Mouse (Mus musculus): ENCODE measurements at regions not wholly inside any gene's neighbourhood (a gene's known extent, or its start where the extent isn't known, plus 50 kb on each side); places are given as distances from the start of the nearest gene placed in this dataset.

GRCm38 (mm10) chr10:97248522-97248921, 230.9 kb upstream of the Dcn start:
- no peak for DNase-seq (ENCODE audit: low spot score)

GRCm38 (mm10) chr10:97249760-97250159, 229.6 kb upstream of the Dcn start:
- no peak for DNase-seq (ENCODE audit: low spot score)

GRCm38 (mm10) chr10:97250167-97250566, 229.2 kb upstream of the Dcn start:
- DNase-seq (ENCODE audit: low spot score): no peak

GRCm38 (mm10) chr10:97265959-97266517, 213.4 kb upstream of the Dcn start:
- no peak for DNase-seq (ENCODE audit: low spot score)

GRCm38 (mm10) chr10:97282416-97282815, 197.0 kb upstream of the Dcn start:
- DNase-seq (ENCODE audit: low spot score): no peak

- DNase-seq (ENCODE audit: low spot score): no peak
Measured at GRCm38 (mm10) chr10:97282841-97283496, 196.4 kb upstream of the Dcn start.

- no peak for DNase-seq (ENCODE audit: low spot score)
Measured at GRCm38 (mm10) chr10:97304791-97305355, 174.5 kb upstream of the Dcn start.

GRCm38 (mm10) chr10:97309580-97309979, 169.8 kb upstream of the Dcn start:
- no peak for DNase-seq (ENCODE audit: low spot score)

GRCm38 (mm10) chr10:97312509-97312908, 166.9 kb upstream of the Dcn start:
- no peak for DNase-seq (ENCODE audit: low spot score)

- DNase-seq (ENCODE audit: low spot score): peak; percentile 79
Measured at GRCm38 (mm10) chr10:97312978-97313377, 166.4 kb upstream of the Dcn start.

- peak; percentile 23 for DNase-seq (ENCODE audit: low spot score)
Measured at GRCm38 (mm10) chr10:97313407-97313901, 166.0 kb upstream of the Dcn start.

- DNase-seq (ENCODE audit: low spot score): no peak
Measured at GRCm38 (mm10) chr10:97332639-97333038, 146.8 kb upstream of the Dcn start.

GRCm38 (mm10) chr10:97334044-97334443, 145.4 kb upstream of the Dcn start:
- DNase-seq (ENCODE audit: low spot score): no peak

- DNase-seq (ENCODE audit: low spot score): no peak
Measured at GRCm38 (mm10) chr10:97334606-97335150, 144.7 kb upstream of the Dcn start.

- no peak for DNase-seq (ENCODE audit: low spot score)
Measured at GRCm38 (mm10) chr10:97338033-97338692, 141.2 kb upstream of the Dcn start.

GRCm38 (mm10) chr10:97339866-97340706, 139.3 kb upstream of the Dcn start:
- DNase-seq (ENCODE audit: low spot score): no peak

- peak; percentile 26 for DNase-seq (ENCODE audit: low spot score)
Measured at GRCm38 (mm10) chr10:97345347-97345746, 134.1 kb upstream of the Dcn start.

GRCm38 (mm10) chr10:97346949-97347348, 132.5 kb upstream of the Dcn start:
- no peak for DNase-seq (ENCODE audit: low spot score)

- no peak for DNase-seq (ENCODE audit: low spot score)
Measured at GRCm38 (mm10) chr10:97368625-97369024, 110.8 kb upstream of the Dcn start.

GRCm38 (mm10) chr10:97375824-97376223, 103.6 kb upstream of the Dcn start:
- peak; percentile 13 for DNase-seq (ENCODE audit: low spot score)

- DNase-seq (ENCODE audit: low spot score): no peak
Measured at GRCm38 (mm10) chr10:97376376-97376775, 103.0 kb upstream of the Dcn start.

GRCm38 (mm10) chr10:97381586-97381985, 97.8 kb upstream of the Dcn start:
- DNase-seq (ENCODE audit: low spot score): no peak
